In the genomic region with DNA sequence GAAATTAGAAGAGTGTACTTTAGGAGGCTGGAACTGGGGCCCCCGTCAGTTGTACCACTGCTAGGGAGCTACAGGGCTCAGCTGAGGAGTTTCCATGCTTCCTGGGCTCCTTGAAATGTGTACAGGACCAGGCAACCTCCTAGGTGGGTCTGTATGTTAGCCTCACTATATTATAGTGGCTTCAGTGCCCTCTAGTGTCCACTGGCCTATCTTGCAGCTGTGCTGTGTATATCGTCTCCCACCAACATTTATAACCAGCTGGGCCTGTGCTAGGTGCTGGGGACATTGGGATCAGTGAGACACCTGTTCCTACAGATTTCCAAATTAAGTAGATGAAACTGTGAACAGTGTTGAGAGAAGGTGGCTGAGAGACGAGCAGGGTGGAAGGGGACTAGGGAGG, we compare ENCODE assay signal across 8 mouse cellular contexts. TPM values are rescaled to one million over a fixed set of nuclear protein-coding genes. Genes with fewer than 3 reads are reported as not detected.
DNase-seq lines count a peak whose midpoint lies in the region; ATAC-seq and TF ChIP-seq lines count a peak whose summit lies in the region.

No protein-coding gene starts in this region.

- no peak overlapping the region for H3K9ac ChIP-seq in hindbrain, postnatal 0 days (replicated peaks; ENCODE audit: low read length)
- no peak overlapping the region for H3K9ac ChIP-seq in liver, embryonic 11.5 days (ENCODE audit: low read depth, low read length)
- H3K9ac ChIP-seq in neural tube, embryonic 14.5 days (replicated peaks; ENCODE audit: low read depth, low read length): no peak overlapping the region

- no peak overlapping the region for H3K27ac ChIP-seq in embryonic fibroblast, embryonic 13.5 days (ENCODE audit: insufficient read depth, low read length)
- H3K27ac ChIP-seq in hindbrain, postnatal 0 days: no peak overlapping the region
- no peak overlapping the region for H3K27ac ChIP-seq in liver, embryonic 11.5 days (ENCODE audit: low read depth, low read length)
- no peak overlapping the region for H3K27ac ChIP-seq in neural tube, embryonic 14.5 days (ENCODE audit: low read depth, low read length)

- 0 out of 2 replicates have a peak, but pooled peaks have one; percentile 16 for TF ChIP-seq CTCF in embryonic fibroblast, embryonic 13.5 days (IDR thresholded peaks at IDR 0.05; ENCODE audit: borderline replicate concordance, insufficient read depth, low read length)
- peak; percentile 72 for TF ChIP-seq CTCF in hindbrain, postnatal 0 days (IDR thresholded peaks at IDR 0.05; ENCODE audit: low read depth)

- H3K27me3 ChIP-seq in hindbrain, postnatal 0 days (ENCODE audit: insufficient read depth, low read length): no peaks in the 10 kb centered on the region; the same call in 1 of the 2 replicates
- peaks cover 38% of the 10 kb centered on the region for H3K27me3 ChIP-seq in liver, embryonic 11.5 days (replicated peaks; ENCODE audit: control insufficient read depth, insufficient read depth, low read length)
- peaks cover 6% of the 10 kb centered on the region for H3K27me3 ChIP-seq in neural tube, embryonic 14.5 days (ENCODE audit: control insufficient read depth, insufficient read depth, low read length)

- no peaks in the 10 kb centered on the region for H3K9me3 ChIP-seq in hindbrain, postnatal 0 days (ENCODE audit: low read length)
- H3K9me3 ChIP-seq in liver, embryonic 11.5 days (ENCODE audit: control insufficient read depth, low read length): no peaks in the 10 kb centered on the region
- no peaks in the 10 kb centered on the region for H3K9me3 ChIP-seq in neural tube, embryonic 14.5 days (ENCODE audit: control insufficient read depth, low read length)

- no peak for TF ChIP-seq POLR2A in embryonic fibroblast, embryonic 13.5 days (IDR thresholded peaks at IDR 0.05; ENCODE audit: low read depth, low read length)

- WGBS in hindbrain, postnatal 0 days: 44% methylated on average over 3 of the region's 3 CpGs
- WGBS in liver, embryonic 11.5 days: 21% methylated on average over 3 of the region's 3 CpGs
- 42% methylated on average over 3 of the region's 3 CpGs for WGBS in neural tube, embryonic 14.5 days

- peaks cover 7% of the 10 kb centered on the region for H3K4me1 ChIP-seq in embryonic fibroblast, embryonic 13.5 days (ENCODE audit: control insufficient read depth, insufficient read depth, low read length)
- H3K4me1 ChIP-seq in hindbrain, postnatal 0 days (ENCODE audit: insufficient read depth, low read length): 0 out of 2 replicates have a peak, but pooled peaks cover 3% of the 10 kb centered on the region
- no peaks in the 10 kb centered on the region for H3K4me1 ChIP-seq in liver, embryonic 11.5 days (replicated peaks; ENCODE audit: control insufficient read depth, insufficient read depth, low read length)
- no peaks in the 10 kb centered on the region for H3K4me1 ChIP-seq in neural tube, embryonic 14.5 days (ENCODE audit: control insufficient read depth, insufficient read depth, low read length)

- no peak overlapping the region for H3K4me2 ChIP-seq in hindbrain, postnatal 0 days (ENCODE audit: low read depth, low read length)
- no peak overlapping the region for H3K4me2 ChIP-seq in liver, embryonic 11.5 days
- H3K4me2 ChIP-seq in neural tube, embryonic 14.5 days (ENCODE audit: low read depth, low read length): no peak overlapping the region

- no peak for ATAC-seq in CD4-positive, CD25-positive, alpha-beta regulatory T cell, adult 4 months
- ATAC-seq in hindbrain, postnatal 0 days: peak; percentile 65
- no peak for ATAC-seq in liver, embryonic 11.5 days (replicated peaks; ENCODE audit: low FRiP score)
- ATAC-seq in neural tube, embryonic 14.5 days (ENCODE audit: low read depth): peak; percentile 86; the same call in 1 of the 2 replicates

- no peak overlapping the region for H3K4me3 ChIP-seq in embryonic fibroblast, embryonic 13.5 days (ENCODE audit: insufficient read depth, low read length)
- no peak overlapping the region for H3K4me3 ChIP-seq in hindbrain, postnatal 0 days (ENCODE audit: low read length)
- H3K4me3 ChIP-seq in liver, embryonic 11.5 days (ENCODE audit: low read depth, low read length): no peak overlapping the region
- no peak overlapping the region for H3K4me3 ChIP-seq in neural tube, embryonic 14.5 days (ENCODE audit: low read depth, low read length)

- no peaks in the 10 kb centered on the region for H3K36me3 ChIP-seq in hindbrain, postnatal 0 days (ENCODE audit: insufficient read depth, low read length)
- H3K36me3 ChIP-seq in liver, embryonic 11.5 days (ENCODE audit: control insufficient read depth, insufficient read depth, low read length): no peaks in the 10 kb centered on the region
- no peaks in the 10 kb centered on the region for H3K36me3 ChIP-seq in neural tube, embryonic 14.5 days (ENCODE audit: control insufficient read depth, insufficient read depth, low read length)

- peak; percentile 39 for DNase-seq in CD4-positive, CD25-positive, alpha-beta regulatory T cell, adult 2 months (ENCODE audit: low read depth, low spot score)
- DNase-seq in thymus, postnatal 0 days (ENCODE audit: low spot score): peak; percentile 23
- DNase-seq in thymus, adult 18-20 months: no peak
- DNase-seq in hindbrain, postnatal 0 days (ENCODE audit: low spot score): peak; percentile 75
- peak; percentile 34 for DNase-seq in liver, embryonic 11.5 days (ENCODE audit: low spot score)

RNA-seq across cellular contexts. Expression of a gene that starts 31.2 kb away (rescaled TPM):
- polyA plus RNA-seq in CD4-positive, CD25-positive, alpha-beta regulatory T cell, adult 4 months (2017; shearing (Covaris generic)): under 1 TPM; 0.18 to 0.34 TPM
- 0.88 and 0.89 TPM in 2 replicates for polyA plus RNA-seq in thymus, postnatal 0 days (2015; fragmentation: Nextera tagmentation; extraction: Ambion mirVana)
- 10.1 and 11.9 TPM in 2 replicates for polyA plus RNA-seq in embryonic fibroblast, embryonic 13.5 days (2011; ENCODE audit: insufficient read length, low read depth, missing spikeins)
- total RNA-seq in hindbrain, postnatal 0 days (2014; rRNA removed): 27.3 and 30.0 TPM in 2 replicates
- 9.5 and 9.7 TPM in 2 replicates for polyA plus RNA-seq in hindbrain, postnatal 0 days (2015; fragmentation: Nextera tagmentation; extraction: Ambion mirVana)
- polyA plus RNA-seq in liver, embryonic 11.5 days (2014; fragmentation: Nextera tagmentation; extraction: Ambion mirVana): 0.86 and 1.8 TPM in 2 replicates
- 10.5 and 10.7 TPM in 2 replicates for polyA plus RNA-seq in neural tube, embryonic 14.5 days (2014; fragmentation: Nextera tagmentation; extraction: Ambion mirVana)

RNA-seq across cellular contexts. Expression of a gene that starts 57.5 kb away (rescaled TPM):
- polyA plus RNA-seq in CD4-positive, CD25-positive, alpha-beta regulatory T cell, adult 4 months (2017; shearing (Covaris generic)): 10 to 100 TPM; 30.4 to 37.7 TPM
- polyA plus RNA-seq in thymus, postnatal 0 days (2015; fragmentation: Nextera tagmentation; extraction: Ambion mirVana): 19.4 and 23.9 TPM in 2 replicates
- polyA plus RNA-seq in embryonic fibroblast, embryonic 13.5 days (2011; ENCODE audit: insufficient read length, low read depth, missing spikeins): 42.2 and 45.0 TPM in 2 replicates
- total RNA-seq in hindbrain, postnatal 0 days (2014; rRNA removed): 54.5 and 55.6 TPM in 2 replicates
- 17.4 and 24.5 TPM in 2 replicates for polyA plus RNA-seq in hindbrain, postnatal 0 days (2015; fragmentation: Nextera tagmentation; extraction: Ambion mirVana)
- polyA plus RNA-seq in liver, embryonic 11.5 days (2014; fragmentation: Nextera tagmentation; extraction: Ambion mirVana): 40.6 and 40.8 TPM in 2 replicates
- polyA plus RNA-seq in neural tube, embryonic 14.5 days (2014; fragmentation: Nextera tagmentation; extraction: Ambion mirVana): 26.5 and 35.5 TPM in 2 replicates

Comparison
In these comparisons a context has a peak if more than half of its experiments do, and no peak if none do; other contexts are left out.
1. DNase-seq: peak in CD4-positive, CD25-positive, alpha-beta regulatory T cell, adult 2 months (single experiment), thymus, postnatal 0 days (single experiment), hindbrain, postnatal 0 days (single experiment) and liver, embryonic 11.5 days (single experiment); none in thymus, adult 18-20 months (0 of 2).
2. ATAC-seq: peak in hindbrain, postnatal 0 days (single experiment) and neural tube, embryonic 14.5 days (single experiment); none in CD4-positive, CD25-positive, alpha-beta regulatory T cell, adult 4 months (single experiment) and liver, embryonic 11.5 days (single experiment).